Mouse (Mus musculus) gastrocnemius, postnatal 36 days (tissue): ENCODE results near the gene Atg16l1. TPM values are rescaled to one million over a fixed set of nuclear protein-coding genes. Genes with fewer than 3 reads are reported as not detected.
"Not testable (repeated sequence)": the region's sequence is repeated elsewhere in the genome, so short reads cannot be mapped to it uniquely, and the experiment has no call there.

Experiments
- DNase-seq, 2 experiments: peaks; one replicate each; pipeline ENCODE4 v3.0.0; 2022
- intact Hi-C: fragments of 180-260 bp; cut with DNase I; formaldehyde crosslinking; loops from one replicate; pipeline ENCODE4 v1.15.1; 2025
- total RNA-seq, 2 experiments: library from RNA; stranded (reverse); gene quantifications; 2 replicates each; pipeline ENCODE4 v1.2.3; 2021

Atg16l1 gene
- total RNA-seq, 2 experiments from 2014 or later, result 13.8 to 16.3 TPM

DNA sequence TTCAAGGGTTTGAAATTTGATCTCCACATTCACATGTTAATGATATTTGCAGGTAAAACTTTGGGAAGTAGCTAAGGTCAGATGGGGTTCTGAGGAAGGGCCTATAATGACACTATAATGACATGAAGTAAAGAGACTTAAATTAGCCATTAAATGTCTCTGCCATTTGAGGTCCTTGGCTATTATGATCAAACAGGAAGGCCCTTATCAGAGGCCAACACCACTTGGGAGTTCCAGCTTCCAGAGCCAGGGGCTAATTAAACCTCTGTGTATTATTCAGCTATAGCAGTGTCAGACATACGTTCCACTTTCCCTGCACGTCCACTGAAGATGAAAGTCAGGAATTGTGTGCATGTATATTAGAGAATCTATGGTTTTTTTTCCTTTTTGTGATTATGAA, 70.8 kb downstream of the Atg16l1 start:
- DNase-seq, result no peak

DNA sequence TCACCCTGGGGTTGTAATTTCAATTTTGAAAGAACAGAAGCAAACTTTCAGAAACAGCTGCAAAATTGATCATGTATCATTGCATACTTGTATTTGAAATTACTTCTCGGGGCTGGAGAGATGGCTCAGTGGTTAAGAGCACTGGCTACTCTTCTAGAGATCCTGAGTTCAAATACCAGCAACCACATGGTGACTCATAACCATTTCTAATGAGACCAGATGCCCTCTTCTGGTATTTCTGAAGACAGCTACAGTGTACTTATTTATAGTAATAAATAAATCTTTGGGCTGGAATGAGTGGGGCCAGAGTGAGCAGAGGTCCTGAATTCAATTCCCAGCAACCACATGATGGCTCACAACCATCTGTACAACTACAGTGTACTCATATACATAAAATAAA, 71.8 kb downstream of the Atg16l1 start:
- intact Hi-C loops, DNase-seq: not testable (repeated sequence)

More for the DNA sequence above, 70.8 kb downstream of the Atg16l1 start:
- intact Hi-C loops, result no loop called here

DNA sequence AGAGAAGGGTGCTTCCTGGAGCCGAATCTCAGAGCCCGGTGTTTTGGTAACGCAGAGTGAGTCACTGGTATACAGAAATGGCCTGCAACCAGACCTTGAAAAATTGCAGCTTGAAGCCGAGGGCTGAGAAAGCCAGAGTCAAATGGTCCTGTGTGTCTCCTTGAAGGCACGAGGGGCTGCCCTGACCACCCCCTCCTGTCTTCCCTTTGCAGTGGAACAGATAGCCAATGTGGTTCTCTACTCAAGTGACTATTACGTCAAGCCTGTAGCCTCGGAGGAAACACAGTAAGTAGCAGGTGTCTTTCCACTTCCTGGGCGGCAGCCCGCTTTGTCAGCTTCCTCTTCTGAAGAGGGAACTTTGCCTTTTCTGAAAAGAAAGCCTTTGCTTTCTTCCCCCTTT, 72.5 kb downstream of the Atg16l1 start:
- intact Hi-C loops, result no loop called here
- no peak for DNase-seq

DNA sequence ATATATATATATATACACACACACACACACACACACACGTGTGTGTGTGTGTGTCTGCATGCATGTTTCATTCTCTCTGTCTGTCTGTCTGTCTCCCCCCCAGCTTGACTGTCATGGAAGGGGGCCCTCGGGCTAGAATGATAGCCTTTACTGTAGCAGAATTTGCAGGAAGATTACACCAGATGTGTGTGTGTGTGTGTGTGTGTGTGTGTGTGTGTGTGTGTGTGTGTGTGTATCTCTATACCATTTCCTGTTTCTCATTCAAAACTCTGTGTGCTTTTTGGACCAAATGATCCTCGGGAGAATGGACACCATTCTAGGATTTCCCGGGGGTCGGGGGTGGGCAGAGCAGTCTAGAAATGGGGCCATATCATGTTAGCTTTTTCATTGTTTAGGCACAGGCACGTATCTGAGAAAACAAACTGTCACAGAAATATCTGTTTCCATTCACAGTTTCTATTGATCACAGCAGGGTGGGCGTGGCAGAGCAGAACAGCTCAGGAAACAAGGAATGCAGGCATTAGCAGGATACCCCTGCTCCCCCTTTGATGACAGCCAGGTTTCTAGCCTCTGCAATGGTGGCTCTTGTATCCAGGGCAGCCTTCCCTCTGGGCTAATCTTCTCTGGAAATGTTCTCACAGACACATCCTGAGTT, 73.4 kb downstream of the Atg16l1 start:
- intact Hi-C loops, result no loop called here

DNA sequence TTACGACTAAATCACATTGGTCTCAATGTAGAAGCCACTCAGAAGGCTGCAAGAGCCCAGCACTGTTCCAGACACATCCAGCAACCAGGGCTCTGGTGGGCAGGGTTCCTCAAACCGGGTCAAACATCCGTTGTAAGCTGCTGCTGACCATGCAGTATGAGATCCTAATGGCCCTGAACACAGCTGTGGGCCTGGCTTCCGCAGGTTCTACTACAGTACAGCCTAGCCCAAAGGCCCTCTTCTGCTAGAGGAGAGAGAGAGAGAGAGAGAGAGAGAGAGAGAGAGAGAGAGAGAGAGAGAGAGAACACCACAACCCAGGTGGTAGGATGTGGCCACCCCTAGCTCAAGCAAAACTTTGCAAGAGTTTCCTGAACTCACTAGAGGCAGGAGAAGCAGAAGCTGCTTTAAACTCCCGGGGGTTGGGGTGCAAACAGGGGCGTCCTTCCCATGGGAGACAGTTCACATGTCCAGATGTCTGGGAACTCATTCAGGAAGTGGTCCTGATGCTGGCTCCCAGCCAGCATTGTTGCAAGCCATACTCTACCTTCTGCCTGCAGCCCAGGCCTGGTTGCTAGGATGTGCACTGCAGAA, 74.0 kb downstream of the Atg16l1 start:
- DNase-seq, result no peak
- intact Hi-C loops, result no loop called here

More for the DNA sequence above, 73.4 kb downstream of the Atg16l1 start:
- no peak for DNase-seq

DNA sequence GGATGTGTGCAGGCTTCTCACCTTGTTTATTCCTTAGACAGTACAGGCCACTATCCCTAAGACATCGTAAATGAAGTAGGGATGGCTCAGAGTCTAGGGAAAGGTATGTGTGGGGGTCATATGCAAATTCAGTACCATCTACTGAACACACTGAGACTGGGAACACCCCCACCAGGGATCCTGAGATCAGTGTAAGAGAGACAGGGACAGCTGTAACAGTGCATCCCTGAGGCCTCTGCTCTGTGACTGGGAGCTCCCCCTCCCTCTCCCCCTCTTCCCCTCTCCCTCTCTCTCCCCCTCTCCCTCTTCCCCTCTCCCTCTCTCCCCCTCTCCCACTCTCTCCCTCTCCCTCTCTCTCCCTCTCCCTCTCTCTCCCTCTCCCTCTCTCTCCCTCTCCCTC, 80.8 kb downstream of the Atg16l1 start:
- intact Hi-C loops, result no loop called here

DNA sequence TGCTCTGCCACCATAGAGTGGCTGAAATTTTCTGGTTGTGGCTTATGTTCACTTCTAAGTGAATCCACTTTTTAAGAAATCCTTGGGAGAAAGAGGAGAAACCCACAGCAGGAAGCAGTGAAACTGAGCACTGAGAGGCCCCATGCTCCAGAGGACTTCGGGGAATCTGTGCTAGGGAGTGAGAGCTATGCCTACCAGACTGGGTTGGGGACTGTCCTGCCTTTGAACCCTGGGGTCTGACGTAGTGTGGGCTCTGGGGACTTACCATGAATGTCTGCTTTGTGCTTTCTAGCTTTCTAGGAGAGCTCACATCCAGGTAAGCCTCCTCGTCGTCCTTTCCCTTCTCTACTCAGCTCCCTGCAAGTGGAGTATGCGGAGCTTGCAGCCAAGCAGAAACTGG, 81.3 kb downstream of the Atg16l1 start:
- intact Hi-C loops, result no loop called here
- no peak for DNase-seq

More for the DNA sequence above, 80.8 kb downstream of the Atg16l1 start:
- DNase-seq, result no peak

DNA sequence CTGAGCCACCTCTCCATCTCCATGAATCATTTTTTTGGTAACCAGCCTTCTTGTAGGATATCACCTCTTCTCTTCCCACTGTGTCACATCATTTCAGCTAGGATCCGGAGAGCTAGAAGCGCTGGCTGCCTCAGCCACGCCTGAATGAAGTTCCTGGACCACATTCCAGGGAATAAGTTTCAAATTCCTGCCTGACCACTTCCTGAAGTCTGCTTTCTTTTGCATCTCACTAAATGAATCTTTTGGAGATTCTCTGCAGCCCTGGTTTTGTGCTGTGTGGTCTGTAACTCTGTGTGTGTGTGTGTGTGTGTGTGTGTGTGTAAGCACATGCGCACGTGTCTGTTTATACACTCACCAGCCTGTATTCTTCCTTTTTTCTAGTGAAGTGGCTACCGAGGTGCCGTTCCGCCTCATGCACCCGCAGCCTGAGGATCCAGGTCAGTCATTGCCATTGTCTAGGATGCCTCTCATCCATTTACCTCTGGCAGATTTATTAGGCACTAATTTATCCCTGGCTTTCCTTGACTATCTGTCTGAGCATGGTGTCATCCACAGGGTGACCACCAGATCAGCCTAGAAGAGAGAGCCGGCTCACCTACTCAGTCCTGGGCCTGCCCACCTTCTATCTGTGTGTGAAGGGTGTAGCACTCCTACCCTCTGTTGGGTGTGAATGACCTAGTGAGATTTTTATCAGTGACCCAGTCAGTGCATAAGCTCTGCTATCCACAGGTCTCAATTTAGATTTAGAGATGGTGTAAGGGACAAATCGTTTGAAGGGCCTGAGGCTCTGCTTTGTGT, 84.9 kb downstream of the Atg16l1 start:
- intact Hi-C loops, result no loop called here
- DNase-seq, result no peak

Other genes with a start within 250 kb of the Atg16l1 start
- gene Neu2, start 246.0 kb upstream of the Atg16l1 start, total RNA-seq, result 10 to 100 TPM in 1 of 2 experiments, 1 to 10 TPM in 1; 9.7 to 15.2 TPM
- gene Ngef, start 182.0 kb upstream of the Atg16l1 start, total RNA-seq, result under 1 TPM; 0.26 to 0.32 TPM
- gene Inpp5d, start 135.6 kb upstream of the Atg16l1 start, total RNA-seq, result 1 to 10 TPM; 3.8 to 5.3 TPM
- under 1 TPM in 1 of 2 experiments, not detected in 1; 0.12 TPM for gene Sag, start 47.8 kb downstream of the Atg16l1 start, total RNA-seq
- gene Dgkd, start 97.4 kb downstream of the Atg16l1 start, total RNA-seq, result 10 to 100 TPM; 29.5 to 32.7 TPM